Comparison of ENCODE assay signal across 19 mouse cellular contexts in the genomic region with DNA sequence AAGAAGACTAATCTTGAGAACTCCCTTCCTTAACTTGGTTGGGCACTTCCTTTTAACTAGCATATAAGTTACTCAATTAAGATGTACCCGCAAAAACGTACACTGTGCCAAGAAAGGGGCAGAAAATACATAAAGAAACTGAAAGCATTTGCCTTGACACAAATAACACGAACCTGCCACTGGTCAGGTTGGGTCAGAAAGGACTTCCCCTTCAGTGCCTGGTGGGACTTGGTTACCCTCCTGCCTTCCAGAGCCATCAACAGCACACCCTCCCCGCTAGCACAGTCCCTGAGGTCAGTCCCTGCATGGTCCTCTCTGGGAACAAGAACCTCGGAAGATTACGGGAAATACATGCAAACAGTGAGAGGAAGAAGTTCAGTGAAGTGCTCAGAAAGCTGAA. TPM values are rescaled to one million over a fixed set of nuclear protein-coding genes. Genes with fewer than 3 reads are reported as not detected.
DNase-seq lines count a peak whose midpoint lies in the region; ATAC-seq lines count a peak whose summit lies in the region.
"Had no signal": no experiment of that assay in that cellular context is flagged by ENCODE, and none has a peak within 500 bp of the region (broad histone marks: within the 10 kb centered on the region; RNA-seq: fewer than 3 reads in every experiment).

No protein-coding gene starts in this region.

- 77% methylated on average over 6 of the region's 6 CpGs for WGBS in forebrain, embryonic 16.5 days

- no peaks in the 10 kb centered on the region for H3K9me3 ChIP-seq in forebrain, embryonic 16.5 days (ENCODE audit: control insufficient read depth, low read length)
- H3K9me3 ChIP-seq: forebrain, embryonic 15.5 days; hindbrain, embryonic 15.5 days; lung, embryonic 15.5 days; stomach, embryonic 15.5 days had no signal

- H3K4me1 ChIP-seq in forebrain, embryonic 16.5 days (replicated peaks; ENCODE audit: control insufficient read depth, insufficient read depth, low read length) = no peaks in the 10 kb centered on the region
- H3K4me1 ChIP-seq: forebrain, embryonic 15.5 days; hindbrain, embryonic 15.5 days; lung, embryonic 15.5 days; stomach, embryonic 15.5 days had no signal

- no peaks in the 10 kb centered on the region for H3K36me3 ChIP-seq in forebrain, embryonic 16.5 days (ENCODE audit: control insufficient read depth, insufficient read depth)
- H3K36me3 ChIP-seq: forebrain, embryonic 15.5 days; hindbrain, embryonic 15.5 days; lung, embryonic 15.5 days; stomach, embryonic 15.5 days had no signal

- DNase-seq in 416B (ENCODE audit: low read depth) = peak; percentile 11
- peak; percentile 51 for DNase-seq in CD4-positive, CD25-positive, alpha-beta regulatory T cell, adult 2 months (ENCODE audit: low read depth, low spot score)
- peak; percentile 7 to 8 for DNase-seq in monocyte, adult 2 months (ENCODE audit: low read depth in 1 of 2, low spot score in 2 of 2)
- no peak for DNase-seq in cerebellum, postnatal 10 days
- DNase-seq in adrenal gland, adult 2 months = no peak
- DNase-seq: cerebellum, adult 2 months; embryo, embryonic 11 days; kidney, adult 8-10 months; kidney, postnatal 4 days; right cerebral cortex, postnatal 14 days; thymus, postnatal 25 days had no signal

- H3K4me2 ChIP-seq in forebrain, embryonic 16.5 days (ENCODE audit: low read length) = no peak overlapping the region
- H3K4me2 ChIP-seq: forebrain, embryonic 15.5 days; hindbrain, embryonic 15.5 days; lung, embryonic 15.5 days; midbrain, embryonic 11.5 days; stomach, embryonic 15.5 days had no signal

- no peaks in the 10 kb centered on the region for H3K27me3 ChIP-seq in forebrain, embryonic 16.5 days (replicated peaks; ENCODE audit: control insufficient read depth, insufficient read depth, low read length)
- H3K27me3 ChIP-seq: forebrain, embryonic 15.5 days; hindbrain, embryonic 15.5 days; lung, embryonic 15.5 days; stomach, embryonic 15.5 days had no signal

- no peak overlapping the region for H3K4me3 ChIP-seq in forebrain, embryonic 16.5 days (replicated peaks; ENCODE audit: low read length)
- H3K4me3 ChIP-seq: forebrain, embryonic 15.5 days; hindbrain, embryonic 15.5 days; lung, embryonic 15.5 days; stomach, embryonic 15.5 days had no signal

- no peak overlapping the region for H3K9ac ChIP-seq in forebrain, embryonic 16.5 days (replicated peaks; ENCODE audit: low read depth, low read length)
- H3K9ac ChIP-seq: forebrain, embryonic 15.5 days; hindbrain, embryonic 15.5 days; lung, embryonic 15.5 days; stomach, embryonic 15.5 days had no signal

- peak; percentile 85 for ATAC-seq in granulocyte monocyte progenitor cell, adult 5-6 weeks (replicated peaks; ENCODE audit: poor library complexity, severe bottlenecking)
- ATAC-seq in forebrain, embryonic 16.5 days = no peak
- ATAC-seq: forebrain, embryonic 15.5 days; Patski had no signal

- no peak overlapping the region for H3K27ac ChIP-seq in forebrain, embryonic 16.5 days (ENCODE audit: low read length)
- H3K27ac ChIP-seq: forebrain, embryonic 15.5 days; hindbrain, embryonic 15.5 days; lung, embryonic 15.5 days; stomach, embryonic 15.5 days had no signal

RNA-seq across cellular contexts. Expression of a gene that starts 34.0 kb away (rescaled TPM):
- 299 and 316 TPM in 2 replicates for total RNA-seq in granulocyte monocyte progenitor cell, adult 5-6 weeks (2014; fragmentation: Nextera tagmentation)
- total RNA-seq in granulocyte monocyte progenitor cell, adult 5-6 weeks (2017) = 354 and 417 TPM in 2 replicates
- 193 and 229 TPM in 2 replicates for polyA plus RNA-seq in forebrain, embryonic 16.5 days (2015; fragmentation: Nextera tagmentation; extraction: Ambion mirVana)
- 10 to 100 TPM; 18.2 to 18.8 TPM for total RNA-seq in adrenal gland, adult 2 months (2021)
- 5.7 and 6.0 TPM in 2 replicates for polyA plus RNA-seq in adrenal gland, adult 2 months (2012; rRNA removed)

RNA-seq across cellular contexts. Expression of a gene that starts 41.3 kb away (rescaled TPM):
- total RNA-seq in granulocyte monocyte progenitor cell, adult 5-6 weeks (2014; fragmentation: Nextera tagmentation) = 15.8 and 17.3 TPM in 2 replicates
- 16.0 and 35.8 TPM in 2 replicates for total RNA-seq in granulocyte monocyte progenitor cell, adult 5-6 weeks (2017)
- 6.3 and 7.0 TPM in 2 replicates for polyA plus RNA-seq in forebrain, embryonic 16.5 days (2015; fragmentation: Nextera tagmentation; extraction: Ambion mirVana)
- 10 to 100 TPM; 25.5 to 26.3 TPM for total RNA-seq in adrenal gland, adult 2 months (2021)
- polyA plus RNA-seq in adrenal gland, adult 2 months (2012; rRNA removed) = 9.1 and 11.7 TPM in 2 replicates

Comparison
In these comparisons a context has a peak if more than half of its experiments do, and no peak if none do; other contexts are left out.
1. DNase-seq: peak in 416B (single experiment), CD4-positive, CD25-positive, alpha-beta regulatory T cell, adult 2 months (single experiment) and monocyte, adult 2 months (2 of 2); none in cerebellum, postnatal 10 days (0 of 2) and adrenal gland, adult 2 months (single experiment).
2. RNA of a gene that starts 34.0 kb away (total RNA-seq): 299 to 417 TPM in granulocyte monocyte progenitor cell, adult 5-6 weeks; 18.2 to 18.8 TPM in adrenal gland, adult 2 months; every median in the first group is over 10 times any median in the second.